Mouse (Mus musculus) stomach, embryonic 16.5 days (tissue): ENCODE results near the gene Gpx3. TPM values are rescaled to one million over a fixed set of nuclear protein-coding genes. Genes with fewer than 3 reads are reported as not detected.

ENCODE experiments used
- ATAC-seq: fragments of 200-750 bp; cut with Nextera tagmentation; 2 replicates; pipeline ENCODE4 v1.8.0; 2017; ENCODE audit warnings: moderate number of reproducible peaks, moderate TSS enrichment; ENCODE audit not compliant: insufficient read depth, low FRiP score
- H3K27ac ChIP-seq: fragments of 300-500 bp; sonication (generic); 2 replicates; pipeline ENCODE4 v1.5.1; 2014; ENCODE audit warnings: low read length
- H3K27me3 ChIP-seq: fragments of 300-500 bp; sonication (generic); 2 replicates; pipeline ENCODE4 v1.6.1; 2014; ENCODE audit warnings: low read length, control low read depth, mixed read lengths; ENCODE audit not compliant: control insufficient read depth, insufficient read depth
- H3K36me3 ChIP-seq: fragments of 300-500 bp; sonication (generic); 2 replicates; pipeline ENCODE4 v1.6.1; 2014; ENCODE audit warnings: low read length; ENCODE audit not compliant: control insufficient read depth, insufficient read depth
- H3K4me1 ChIP-seq: fragments of 300-500 bp; sonication (generic); 2 replicates; pipeline ENCODE4 v1.6.1; 2014; ENCODE audit warnings: low read length, control low read depth, mixed read lengths; ENCODE audit not compliant: control insufficient read depth, insufficient read depth
- H3K4me2 ChIP-seq: fragments of 300-500 bp; sonication (generic); 2 replicates; pipeline ENCODE4 v1.6.1; 2014; ENCODE audit warnings: low read depth, low read length, mixed read lengths
- H3K4me3 ChIP-seq: fragments of 300-500 bp; sonication (generic); replicated peaks from 2 replicates; pipeline ENCODE4 v1.5.1; 2014; ENCODE audit warnings: mild to moderate bottlenecking, low read length
- H3K9ac ChIP-seq: fragments of 300-500 bp; sonication (generic); 2 replicates; pipeline ENCODE4 v1.6.1; 2014; ENCODE audit warnings: low read length
- H3K9me3 ChIP-seq: fragments of 300-500 bp; sonication (generic); replicated peaks from 2 replicates; pipeline ENCODE4 v1.6.1; 2016; ENCODE audit warnings: low read length, control low read depth; ENCODE audit not compliant: control insufficient read depth
- WGBS: fragments of 180-500 bp; shearing (Covaris S2); extraction: QIAGEN DNeasy Blood & Tissue Kit; methylation state at CpG from one replicate; pipeline ENCODE4 v1.1.7; 2014; 5-methylcytosine and 5-hydroxymethylcytosine counted together
- polyA plus RNA-seq: library from polyadenylated mRNA; unstranded; fragments of >200 nt; fragmentation: Nextera tagmentation; extraction: Ambion mirVana; gene quantifications from 2 replicates; pipeline ENCODE4 v1.2.1, GENCODE M21; 2015

Gpx3 gene
- polyA plus RNA-seq, 1 experiment from 2014 or later, result 174 TPM

DNA sequence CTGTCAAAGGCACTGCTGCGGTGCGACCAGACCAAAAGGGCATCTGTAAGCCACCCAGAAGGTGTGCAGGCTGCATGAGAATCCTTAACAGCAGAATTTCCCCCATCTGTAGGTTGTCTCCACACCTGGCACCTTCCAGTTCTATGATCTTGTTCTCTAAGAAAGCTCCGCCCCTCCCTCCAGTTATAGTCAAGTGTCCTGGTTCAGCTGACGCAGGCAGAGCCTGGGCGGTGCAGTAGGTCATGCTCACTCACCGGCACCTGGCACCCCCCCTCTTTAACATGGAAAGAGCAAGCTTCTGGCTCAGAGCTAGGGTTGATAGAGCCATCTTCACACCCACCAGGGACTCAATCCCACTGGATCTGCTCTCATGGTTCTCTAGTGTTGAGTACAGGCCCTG lies 27.0 kb downstream of the Gpx3 start:
- Histone ChIP-seq H3K27me3 (no peaks in the 10 kb centered on the region), H3K4me2 (no peak overlapping the region), H3K9ac (no peak overlapping the region), H3K4me1 (no peaks in the 10 kb centered on the region), H3K4me3 (no peak overlapping the region), H3K36me3 (peaks cover 18% of the 10 kb centered on the region), H3K27ac (no peak overlapping the region), H3K9me3 (no peaks in the 10 kb centered on the region)
- ATAC-seq, result no peak
- 90% methylated on average over 6 of the region's 6 CpGs for WGBS

DNA sequence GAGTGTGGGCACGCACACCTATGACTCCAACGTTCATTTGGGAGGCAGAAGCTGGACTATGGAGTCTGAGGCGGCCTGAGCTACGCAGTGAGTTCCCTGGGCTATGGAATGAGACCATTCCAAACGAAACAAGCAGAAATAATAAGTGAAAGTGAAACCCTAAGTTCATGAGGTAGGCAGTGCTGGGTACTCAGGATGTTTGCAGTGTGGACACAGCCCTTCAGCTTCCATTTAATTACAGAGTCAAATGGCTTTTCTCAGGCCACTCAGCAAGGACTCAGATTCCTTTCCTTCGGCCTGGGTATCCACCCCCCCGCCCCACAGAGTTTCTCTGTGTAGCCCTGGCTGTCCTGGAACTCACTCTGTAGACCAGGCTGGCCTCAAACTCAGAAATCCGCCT lies 27.5 kb downstream of the Gpx3 start:
- H3K4me2 ChIP-seq, result no peak overlapping the region
- ATAC-seq, result no peak
- no peaks in the 10 kb centered on the region for H3K9me3 ChIP-seq
- H3K36me3 ChIP-seq, result peaks cover 17% of the 10 kb centered on the region
- no peaks in the 10 kb centered on the region for H3K27me3 ChIP-seq
- H3K9ac ChIP-seq, result no peak overlapping the region
- WGBS, result 89% methylated on average over 8 of the region's 8 CpGs
- H3K27ac ChIP-seq, result no peak overlapping the region
- H3K4me3 ChIP-seq, result no peak overlapping the region
- no peaks in the 10 kb centered on the region for H3K4me1 ChIP-seq

DNA sequence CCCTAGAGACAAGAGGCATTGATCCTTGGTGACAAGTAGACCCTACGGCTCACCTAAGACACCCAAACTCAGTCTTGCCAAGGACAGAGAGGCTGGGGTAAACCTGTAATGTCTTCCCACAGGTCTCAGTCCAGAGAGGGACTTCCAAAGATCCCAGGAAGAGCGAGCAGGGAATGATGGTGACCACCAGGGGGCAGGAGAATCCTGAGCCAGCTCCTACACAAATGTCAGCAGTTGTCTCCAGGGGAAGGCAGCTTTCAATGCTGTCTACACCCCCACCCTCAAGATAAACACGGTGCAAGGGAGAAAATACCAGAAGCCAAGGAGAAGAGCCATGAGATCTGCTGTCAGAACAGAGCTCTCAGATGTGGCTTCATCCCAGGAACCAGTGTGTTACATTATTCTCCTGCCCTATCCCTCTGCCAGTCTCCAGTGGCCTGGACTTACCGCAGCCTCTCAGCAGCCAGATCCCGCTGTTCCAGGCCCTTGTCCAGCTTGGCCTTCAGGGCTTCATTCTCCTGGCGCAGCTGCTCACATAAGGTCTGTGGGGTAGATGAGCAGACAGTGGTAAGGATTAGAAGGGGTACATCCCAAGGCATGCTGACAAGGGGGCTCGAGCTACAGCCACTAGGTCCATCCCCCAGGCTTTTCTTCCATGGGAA lies 28.2 kb downstream of the Gpx3 start:
- no peaks in the 10 kb centered on the region for H3K4me1 ChIP-seq
- no peaks in the 10 kb centered on the region for H3K27me3 ChIP-seq
- H3K4me2 ChIP-seq, result no peak overlapping the region
- ATAC-seq, result no peak
- no peaks in the 10 kb centered on the region for H3K9me3 ChIP-seq
- H3K4me3 ChIP-seq, result no peak overlapping the region
- no peak overlapping the region for H3K27ac ChIP-seq
- 67% methylated on average over 7 of the region's 7 CpGs for WGBS
- H3K36me3 ChIP-seq, result peaks cover 17% of the 10 kb centered on the region
- H3K9ac ChIP-seq, result no peak overlapping the region

DNA sequence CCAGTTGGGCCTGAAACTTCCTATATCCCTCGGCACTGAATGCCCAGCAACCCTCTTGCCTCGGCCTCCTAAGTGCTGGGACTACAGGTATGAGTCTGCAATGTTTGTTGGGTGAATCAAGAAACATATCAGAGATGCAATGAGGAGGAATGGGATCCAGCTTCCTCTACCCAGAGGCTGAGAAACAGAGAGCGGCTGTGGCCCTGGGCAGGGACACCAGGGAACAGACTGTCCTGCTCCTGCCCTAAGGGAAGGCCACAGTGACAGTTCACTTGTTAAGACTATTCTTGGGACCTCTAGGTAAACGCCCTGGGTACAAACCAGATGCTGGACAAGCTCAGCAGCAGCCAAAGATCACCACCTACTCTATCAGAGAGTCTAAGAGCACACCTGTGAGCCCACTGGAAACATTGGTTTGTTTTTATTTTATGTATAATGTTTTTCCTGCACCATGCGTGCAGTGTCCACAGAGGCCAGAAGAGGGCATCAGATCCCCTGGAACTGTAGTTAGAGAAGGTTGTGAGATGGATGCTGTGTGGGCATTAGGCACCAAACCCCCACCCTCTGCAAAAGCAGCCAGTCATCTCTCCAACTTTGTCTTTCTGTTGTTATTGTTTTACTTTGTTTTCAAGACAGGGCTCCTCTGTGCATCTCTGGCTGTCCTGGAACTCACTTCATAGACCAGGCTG lies 29.3 kb downstream of the Gpx3 start:
- no peak for ATAC-seq
- no peak overlapping the region for H3K4me2 ChIP-seq
- no peaks in the 10 kb centered on the region for H3K9me3 ChIP-seq
- H3K9ac ChIP-seq, result no peak overlapping the region
- peaks cover 9% of the 10 kb centered on the region; the same call in 1 of the 2 replicates for H3K36me3 ChIP-seq
- H3K4me1 ChIP-seq, result peaks cover 8% of the 10 kb centered on the region; the same call in 1 of the 2 replicates
- no peak overlapping the region for H3K4me3 ChIP-seq
- no peak overlapping the region for H3K27ac ChIP-seq
- 62% methylated on average over 5 of the region's 5 CpGs for WGBS
- H3K27me3 ChIP-seq, result no peaks in the 10 kb centered on the region

DNA sequence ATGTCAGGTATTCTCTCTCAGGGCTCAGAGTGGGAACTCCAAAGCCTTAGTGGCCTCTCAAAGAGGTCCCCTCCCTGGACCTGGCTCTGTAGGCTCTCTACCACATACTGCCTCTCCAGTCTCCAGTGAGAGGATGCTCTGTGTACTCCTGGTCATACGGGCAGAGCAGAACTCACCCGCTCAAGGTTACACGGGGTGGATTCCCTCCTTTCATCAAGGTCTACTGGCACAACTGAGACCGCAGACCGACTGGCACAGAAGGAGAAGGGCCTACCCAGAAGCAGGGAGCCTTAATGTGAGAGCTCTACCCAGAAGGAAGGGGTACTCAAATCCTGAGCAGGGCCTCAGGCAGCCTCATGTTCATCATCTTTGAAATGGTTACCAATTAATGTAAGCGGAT lies 30.3 kb downstream of the Gpx3 start:
- no peak for ATAC-seq
- peaks cover 12% of the 10 kb centered on the region for H3K4me1 ChIP-seq
- no peaks in the 10 kb centered on the region for H3K9me3 ChIP-seq
- peaks cover 8% of the 10 kb centered on the region; the same call in 1 of the 2 replicates for H3K36me3 ChIP-seq
- H3K27ac ChIP-seq, result no peak overlapping the region
- 94% methylated on average over 6 of the region's 6 CpGs for WGBS
- H3K4me2 ChIP-seq, result no peak overlapping the region
- H3K27me3 ChIP-seq, result no peaks in the 10 kb centered on the region
- H3K9ac ChIP-seq, result no peak overlapping the region
- H3K4me3 ChIP-seq, result no peak overlapping the region

DNA sequence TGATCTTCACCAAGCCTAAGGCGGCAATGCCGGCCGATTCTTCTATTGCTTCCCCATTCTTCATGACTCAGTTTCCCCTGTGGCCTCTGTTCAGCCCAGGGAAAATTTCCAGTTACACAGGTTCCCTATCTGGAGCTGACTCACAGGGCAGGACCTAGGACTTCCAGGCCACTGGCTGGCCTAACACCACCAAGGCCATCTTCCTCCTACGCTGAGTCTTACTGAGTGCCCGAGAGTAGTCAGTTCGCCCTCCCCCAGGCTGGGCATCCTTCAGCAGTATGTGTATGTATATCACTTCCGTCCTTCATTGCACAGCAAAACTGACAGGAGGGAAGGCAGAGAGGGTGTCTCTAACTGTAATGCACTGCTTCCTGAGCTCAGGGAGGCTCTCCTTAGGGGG lies 31.9 kb downstream of the Gpx3 start:
- H3K4me3 ChIP-seq, result no peak overlapping the region
- H3K4me1 ChIP-seq, result peaks cover 12% of the 10 kb centered on the region
- H3K27ac ChIP-seq, result no peak overlapping the region
- H3K36me3 ChIP-seq, result 0 out of 2 replicates have a peak, but pooled peaks cover 13% of the 10 kb centered on the region
- H3K4me2 ChIP-seq, result no peak overlapping the region
- H3K9ac ChIP-seq, result no peak overlapping the region
- no peaks in the 10 kb centered on the region for H3K27me3 ChIP-seq
- H3K9me3 ChIP-seq, result no peaks in the 10 kb centered on the region
- WGBS, result 85% methylated on average over 7 of the region's 7 CpGs
- no peak for ATAC-seq

DNA sequence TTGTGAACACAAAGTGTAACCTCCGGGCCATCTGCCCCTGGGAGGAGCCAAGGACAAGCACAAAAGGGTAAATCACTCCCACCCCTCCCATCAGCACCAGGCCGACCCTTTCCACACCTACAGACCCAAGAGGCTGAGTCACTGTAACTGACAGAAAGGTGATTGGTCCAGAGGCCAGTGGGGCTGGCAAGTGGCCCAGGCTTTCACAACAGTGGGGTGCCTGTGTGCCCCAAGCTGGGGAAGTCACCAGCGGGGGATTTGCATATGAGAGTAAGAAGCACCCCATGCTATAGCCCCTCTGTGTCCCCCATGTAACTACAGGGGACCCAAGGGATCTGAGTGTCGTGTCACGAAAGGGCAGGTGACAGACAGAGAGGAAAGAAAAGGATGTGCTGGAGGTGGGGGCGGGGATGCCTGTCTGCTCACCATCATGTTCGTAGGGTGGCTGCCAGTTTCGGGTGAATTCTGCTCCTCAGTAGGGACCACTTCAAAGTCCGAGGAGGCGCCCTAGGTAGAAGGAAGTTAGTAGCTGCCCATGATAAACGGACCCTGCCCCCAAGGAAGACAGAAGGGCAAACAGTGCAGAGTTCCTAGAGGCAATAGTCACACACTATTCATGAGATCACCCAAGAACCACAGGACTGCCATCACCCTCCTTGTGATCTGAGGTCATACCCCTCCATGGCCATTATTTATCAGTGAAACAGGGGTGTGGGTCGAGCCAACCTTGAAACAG lies 34.0 kb downstream of the Gpx3 start:
- H3K9ac ChIP-seq, result no peak overlapping the region
- WGBS, result 30% methylated on average over 12 of the region's 12 CpGs
- no peak overlapping the region for H3K4me2 ChIP-seq

DNA sequence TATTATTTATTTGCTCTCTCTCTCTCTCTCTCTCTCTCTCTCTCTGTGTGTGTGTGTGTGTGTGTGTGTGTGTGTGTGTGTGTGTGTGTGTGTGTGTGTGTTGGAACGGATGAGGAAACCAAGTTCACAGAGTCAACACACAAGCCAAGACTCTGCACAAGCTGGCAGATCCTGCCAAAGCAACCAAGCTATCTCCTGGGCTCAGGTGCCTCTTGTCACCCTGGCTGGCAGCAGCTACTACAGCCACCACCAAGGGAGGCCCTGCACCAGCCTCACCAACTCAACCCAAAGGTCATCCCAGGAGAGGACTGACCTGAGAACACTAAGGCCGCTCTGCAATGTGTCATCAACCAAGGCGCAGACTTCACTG lies 34.5 kb downstream of the Gpx3 start:
- Histone ChIP-seq H3K27ac (peak overlapping the region; percentile 16; the same call in 1 of the 2 replicates), H3K27me3 (no peaks in the 10 kb centered on the region), H3K4me1 (peaks cover 12% of the 10 kb centered on the region), H3K9ac (no peak overlapping the region), H3K4me3 (no peak overlapping the region), H3K4me2 (no peak overlapping the region), H3K9me3 (no peaks in the 10 kb centered on the region), H3K36me3 (0 out of 2 replicates have a peak, but pooled peaks cover 8% of the 10 kb centered on the region)
- peak; percentile 39; the same call in 1 of the 2 replicates for ATAC-seq
- WGBS, result 67% methylated on average over 3 of the region's 3 CpGs

More for the DNA sequence above, 34.0 kb downstream of the Gpx3 start:
- Histone ChIP-seq H3K27ac (peak overlapping the region; percentile 16), H3K4me3 (no peak overlapping the region), H3K9me3 (no peaks in the 10 kb centered on the region), H3K27me3 (no peaks in the 10 kb centered on the region), H3K4me1 (peaks cover 12% of the 10 kb centered on the region), H3K36me3 (0 out of 2 replicates have a peak, but pooled peaks cover 8% of the 10 kb centered on the region)
- ATAC-seq, result peak; percentile 73; the same call in 1 of the 2 replicates

DNA sequence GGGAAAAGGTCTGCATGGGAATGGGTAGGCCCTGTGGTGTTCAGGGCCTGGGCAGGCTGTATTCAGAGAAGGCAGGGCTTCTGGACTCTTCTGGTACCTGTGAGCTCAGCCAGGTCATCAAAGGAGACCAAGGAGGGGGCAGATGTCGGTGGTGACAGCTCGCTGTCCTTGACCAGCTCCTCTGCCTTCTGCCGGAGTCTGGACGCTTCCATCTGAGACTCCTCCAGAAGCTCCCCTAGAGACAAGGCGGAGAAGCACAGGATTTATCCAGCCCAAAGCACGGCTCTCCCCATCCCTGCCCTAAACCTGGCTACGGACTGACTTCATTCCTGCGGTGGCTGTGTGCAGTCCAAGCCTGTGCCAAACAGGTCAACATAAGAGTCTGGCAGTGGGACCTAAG lies 37.2 kb downstream of the Gpx3 start:
- Histone ChIP-seq H3K36me3 (0 out of 2 replicates have a peak, but pooled peaks cover 8% of the 10 kb centered on the region), H3K9me3 (no peaks in the 10 kb centered on the region), H3K4me2 (no peak overlapping the region), H3K27ac (no peak overlapping the region), H3K9ac (no peak overlapping the region), H3K4me1 (peaks cover 12% of the 10 kb centered on the region), H3K4me3 (no peak overlapping the region), H3K27me3 (no peaks in the 10 kb centered on the region)
- 86% methylated on average over 8 of the region's 8 CpGs for WGBS
- ATAC-seq, result no peak
